Mouse (Mus musculus) stomach, embryonic 14.5 days (tissue): ENCODE measurements around the gene Fhit. TPM values are rescaled to one million over a fixed set of nuclear protein-coding genes. Genes with fewer than 3 reads are reported as not detected.

Experiments used
- ATAC-seq: fragments of 200-750 bp; cut with Nextera tagmentation; 2 replicates; pipeline ENCODE4 v1.8.0; 2017; ENCODE audit warnings: low read depth, moderate TSS enrichment; ENCODE audit not compliant: insufficient number of reproducible peaks, insufficient read depth, low FRiP score
- H3K27ac ChIP-seq: fragments of 300-500 bp; sonication (generic); 2 replicates; pipeline ENCODE4 v1.5.1; 2014; ENCODE audit warnings: mild to moderate bottlenecking, low read length, moderate library complexity, mixed read lengths
- H3K27me3 ChIP-seq: fragments of 300-500 bp; sonication (generic); 2 replicates; pipeline ENCODE4 v1.6.1; 2014; ENCODE audit warnings: low read length, control low read depth, mixed read lengths; ENCODE audit not compliant: control insufficient read depth, insufficient read depth
- H3K36me3 ChIP-seq: fragments of 300-500 bp; sonication (generic); 2 replicates; pipeline ENCODE4 v1.6.1; 2014; ENCODE audit warnings: mild to moderate bottlenecking, control low read depth, low read length, moderate library complexity, mixed read lengths; ENCODE audit not compliant: control insufficient read depth, insufficient read depth
- H3K4me1 ChIP-seq: fragments of 300-500 bp; sonication (generic); 2 replicates; pipeline ENCODE4 v1.6.1; 2014; ENCODE audit warnings: low read length, control low read depth, mixed read lengths; ENCODE audit not compliant: control insufficient read depth, insufficient read depth
- H3K4me2 ChIP-seq: fragments of 300-500 bp; sonication (generic); replicated peaks from 2 replicates; pipeline ENCODE4 v1.6.1; 2014; ENCODE audit warnings: low read depth, low read length, control low read depth
- H3K4me3 ChIP-seq: fragments of 300-500 bp; sonication (generic); 2 replicates; pipeline ENCODE4 v1.5.1; 2014; ENCODE audit warnings: low read depth, low read length, control low read depth
- H3K9ac ChIP-seq: fragments of 300-500 bp; sonication (generic); replicated peaks from 2 replicates; pipeline ENCODE4 v1.6.1; 2014; ENCODE audit warnings: low read depth, mild to moderate bottlenecking, control low read depth, low read length, moderate library complexity, mixed read lengths
- H3K9me3 ChIP-seq: fragments of 300-500 bp; sonication (generic); 2 replicates; pipeline ENCODE4 v1.6.1; 2016; ENCODE audit warnings: low read depth, low read length, control low read depth; ENCODE audit not compliant: control insufficient read depth
- WGBS: fragments of 180-500 bp; shearing (Covaris S2); extraction: QIAGEN DNeasy Blood & Tissue Kit; methylation state at CpG from one replicate; pipeline ENCODE4 v1.1.7; 2014; 5-methylcytosine and 5-hydroxymethylcytosine counted together
- polyA plus RNA-seq: library from polyadenylated mRNA; unstranded; fragments of >200 nt; fragmentation: Nextera tagmentation; extraction: Ambion mirVana; gene quantifications from 2 replicates; pipeline ENCODE4 v1.2.1, GENCODE M21; 2014

Fhit gene
- polyA plus RNA-seq, 1 experiment from 2014 or later = 10.3 TPM

GRCm38 (mm10) chr14:10880749-10881148 lies 281.1 kb downstream of the Fhit start:
- WGBS = 82% methylated on average over 2 of the region's 2 CpGs
- H3K4me2 ChIP-seq = no peak overlapping the region
- no peaks in the 10 kb centered on the region for H3K36me3 ChIP-seq

GRCm38 (mm10) chr14:10874595-10875372 lies 287.1 kb downstream of the Fhit start:
- no peak overlapping the region for H3K9ac ChIP-seq

More at GRCm38 (mm10) chr14:10880749-10881148, 281.1 kb downstream of the Fhit start:
- H3K4me1 ChIP-seq = no peaks in the 10 kb centered on the region
- H3K27me3 ChIP-seq = no peaks in the 10 kb centered on the region
- ATAC-seq = no peak
- no peak overlapping the region for H3K4me3 ChIP-seq
- no peaks in the 10 kb centered on the region for H3K9me3 ChIP-seq
- H3K27ac ChIP-seq = no peak overlapping the region
- H3K9ac ChIP-seq = no peak overlapping the region

GRCm38 (mm10) chr14:10857606-10858005 lies 304.2 kb downstream of the Fhit start:
- no peak for ATAC-seq
- H3K4me3 ChIP-seq = no peak overlapping the region
- no peak overlapping the region for H3K9ac ChIP-seq
- no peaks in the 10 kb centered on the region for H3K36me3 ChIP-seq
- no peaks in the 10 kb centered on the region for H3K4me1 ChIP-seq
- no peaks in the 10 kb centered on the region for H3K27me3 ChIP-seq
- WGBS = 16% methylated on average over 3 of the region's 3 CpGs
- H3K9me3 ChIP-seq = no peaks in the 10 kb centered on the region
- no peak overlapping the region for H3K4me2 ChIP-seq
- no peak overlapping the region for H3K27ac ChIP-seq

More at GRCm38 (mm10) chr14:10874595-10875372, 287.1 kb downstream of the Fhit start:
- Histone ChIP-seq H3K27me3 (no peaks in the 10 kb centered on the region), H3K4me2 (no peak overlapping the region), H3K27ac (no peak overlapping the region), H3K4me1 (no peaks in the 10 kb centered on the region), H3K36me3 (no peaks in the 10 kb centered on the region), H3K4me3 (no peak overlapping the region), H3K9me3 (no peaks in the 10 kb centered on the region)
- no peak for ATAC-seq
- WGBS = 72% methylated on average over 3 of the region's 3 CpGs

GRCm38 (mm10) chr14:10851936-10852335 lies 309.9 kb downstream of the Fhit start:
- H3K4me1 ChIP-seq = no peaks in the 10 kb centered on the region
- H3K27me3 ChIP-seq = no peaks in the 10 kb centered on the region
- ATAC-seq = no peak
- H3K9ac ChIP-seq = no peak overlapping the region
- H3K27ac ChIP-seq = no peak overlapping the region
- no peak overlapping the region for H3K4me3 ChIP-seq
- no peaks in the 10 kb centered on the region for H3K9me3 ChIP-seq
- H3K36me3 ChIP-seq = no peaks in the 10 kb centered on the region
- H3K4me2 ChIP-seq = no peak overlapping the region
- WGBS = 88% methylated on average over 1 of the region's 1 CpGs

- ATAC-seq = no peak
- no peaks in the 10 kb centered on the region for H3K4me1 ChIP-seq
- 76% methylated on average over 1 of the region's 1 CpGs for WGBS
- no peaks in the 10 kb centered on the region for H3K9me3 ChIP-seq
- H3K36me3 ChIP-seq = no peaks in the 10 kb centered on the region
- H3K27me3 ChIP-seq = no peaks in the 10 kb centered on the region
- no peak overlapping the region for H3K4me2 ChIP-seq
- no peak overlapping the region for H3K27ac ChIP-seq
- no peak overlapping the region for H3K9ac ChIP-seq
- H3K4me3 ChIP-seq = no peak overlapping the region
Observed at GRCm38 (mm10) chr14:10836001-10836400, 325.8 kb downstream of the Fhit start.

GRCm38 (mm10) chr14:10824819-10825218 lies 337.0 kb downstream of the Fhit start:
- no peak for ATAC-seq

GRCm38 (mm10) chr14:10813551-10813950 lies 348.3 kb downstream of the Fhit start:
- H3K9ac ChIP-seq = no peak overlapping the region
- no peaks in the 10 kb centered on the region for H3K27me3 ChIP-seq
- no peaks in the 10 kb centered on the region for H3K36me3 ChIP-seq
- H3K4me2 ChIP-seq = no peak overlapping the region
- no peaks in the 10 kb centered on the region for H3K9me3 ChIP-seq
- no peak overlapping the region for H3K4me3 ChIP-seq
- no peaks in the 10 kb centered on the region for H3K4me1 ChIP-seq
- ATAC-seq = no peak
- H3K27ac ChIP-seq = no peak overlapping the region
- 36% methylated on average over 2 of the region's 2 CpGs for WGBS

More at GRCm38 (mm10) chr14:10824819-10825218, 337.0 kb downstream of the Fhit start:
- H3K4me3 ChIP-seq = no peak overlapping the region
- H3K27ac ChIP-seq = no peak overlapping the region
- 59% methylated on average over 4 of the region's 4 CpGs for WGBS
- H3K4me1 ChIP-seq = no peaks in the 10 kb centered on the region
- H3K4me2 ChIP-seq = no peak overlapping the region
- no peak overlapping the region for H3K9ac ChIP-seq
- H3K27me3 ChIP-seq = no peaks in the 10 kb centered on the region
- H3K9me3 ChIP-seq = no peaks in the 10 kb centered on the region
- H3K36me3 ChIP-seq = no peaks in the 10 kb centered on the region

GRCm38 (mm10) chr14:10798489-10799180 lies 363.2 kb downstream of the Fhit start:
- H3K27me3 ChIP-seq = no peaks in the 10 kb centered on the region
- H3K4me2 ChIP-seq = no peak overlapping the region
- no peaks in the 10 kb centered on the region for H3K36me3 ChIP-seq
- no peak overlapping the region for H3K27ac ChIP-seq
- 78% methylated on average over 4 of the region's 4 CpGs for WGBS
- H3K4me3 ChIP-seq = no peak overlapping the region
- no peaks in the 10 kb centered on the region for H3K9me3 ChIP-seq
- ATAC-seq = no peak
- no peaks in the 10 kb centered on the region for H3K4me1 ChIP-seq
- no peak overlapping the region for H3K9ac ChIP-seq
